Mouse (Mus musculus) R1 (cell line): ENCODE measurements around the gene P4ha1.
"Not testable (repeated sequence)": the region's sequence is repeated elsewhere in the genome, so short reads cannot be mapped to it uniquely, and the experiment has no call there.

Source experiments
- DNase-seq: peaks from one replicate; pipeline ENCODE4 v3.0.0-alpha.2; 2018; ENCODE audit warnings: low read depth, low spot score

The P4ha1 gene

DNA sequence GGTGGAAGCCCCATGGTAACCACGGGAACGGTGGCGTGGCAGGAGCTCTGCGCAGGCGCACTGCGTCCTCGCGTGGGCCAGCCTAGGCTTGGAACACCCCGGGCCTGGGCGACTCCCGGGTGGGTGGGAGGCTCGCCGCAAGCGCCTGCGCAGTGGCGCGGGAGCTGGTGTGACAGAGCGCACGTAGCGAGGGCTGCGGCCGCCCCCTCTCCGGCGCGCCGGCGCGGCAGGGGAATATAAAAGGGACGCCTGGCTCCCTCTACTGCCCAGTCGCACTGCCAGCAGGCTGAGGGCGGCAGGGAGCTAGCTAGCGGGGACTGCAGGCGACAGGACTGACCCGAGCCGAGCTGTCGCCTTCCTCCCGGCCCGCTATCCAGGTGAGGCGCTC, at the start of gene P4ha1:
Gene P4ha1, plus strand, starts transcription at position 197 of the 388 bp plus-strand sequence.
- peak; percentile 97 for DNase-seq

DNA sequence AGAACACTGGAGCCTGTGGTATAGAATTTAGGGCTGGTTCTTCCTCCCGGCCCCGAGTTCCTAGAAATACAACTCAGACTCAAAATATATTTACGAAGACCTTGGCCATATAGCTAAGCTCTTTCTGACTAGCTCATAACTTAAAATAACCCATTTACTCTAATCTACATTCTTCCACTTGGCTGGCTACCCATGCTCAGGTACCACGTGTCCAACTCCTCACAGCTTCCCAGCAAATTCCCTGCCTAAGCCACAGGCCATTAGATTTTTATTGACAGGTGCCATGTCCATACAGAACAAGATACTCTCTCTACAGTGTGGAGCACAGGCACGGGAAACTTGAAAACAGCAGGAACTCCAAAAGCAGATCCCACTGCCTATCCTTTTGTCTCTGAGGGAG, 47.4 kb upstream of the P4ha1 start:
- DNase-seq, result no peak

DNA sequence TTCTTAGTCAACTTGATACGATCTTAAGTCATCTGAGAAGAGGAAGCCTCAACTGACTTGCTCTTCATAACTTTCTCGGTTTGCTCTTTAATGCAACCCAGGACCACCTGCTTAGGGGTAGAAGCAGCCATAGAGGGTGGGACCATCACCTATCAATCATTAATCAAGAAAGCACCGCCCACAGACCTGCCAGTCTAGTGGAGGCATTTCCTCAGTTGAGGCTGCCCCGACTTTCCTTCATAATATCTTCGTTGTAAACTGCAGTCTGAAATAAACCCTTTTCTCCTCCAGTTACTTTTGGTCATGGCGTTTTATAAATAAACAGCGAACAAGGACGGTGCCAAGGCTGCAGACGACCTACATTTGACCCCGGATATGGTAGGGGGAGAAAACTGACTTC, 46.0 kb upstream of the P4ha1 start:
- no peak for DNase-seq

DNA sequence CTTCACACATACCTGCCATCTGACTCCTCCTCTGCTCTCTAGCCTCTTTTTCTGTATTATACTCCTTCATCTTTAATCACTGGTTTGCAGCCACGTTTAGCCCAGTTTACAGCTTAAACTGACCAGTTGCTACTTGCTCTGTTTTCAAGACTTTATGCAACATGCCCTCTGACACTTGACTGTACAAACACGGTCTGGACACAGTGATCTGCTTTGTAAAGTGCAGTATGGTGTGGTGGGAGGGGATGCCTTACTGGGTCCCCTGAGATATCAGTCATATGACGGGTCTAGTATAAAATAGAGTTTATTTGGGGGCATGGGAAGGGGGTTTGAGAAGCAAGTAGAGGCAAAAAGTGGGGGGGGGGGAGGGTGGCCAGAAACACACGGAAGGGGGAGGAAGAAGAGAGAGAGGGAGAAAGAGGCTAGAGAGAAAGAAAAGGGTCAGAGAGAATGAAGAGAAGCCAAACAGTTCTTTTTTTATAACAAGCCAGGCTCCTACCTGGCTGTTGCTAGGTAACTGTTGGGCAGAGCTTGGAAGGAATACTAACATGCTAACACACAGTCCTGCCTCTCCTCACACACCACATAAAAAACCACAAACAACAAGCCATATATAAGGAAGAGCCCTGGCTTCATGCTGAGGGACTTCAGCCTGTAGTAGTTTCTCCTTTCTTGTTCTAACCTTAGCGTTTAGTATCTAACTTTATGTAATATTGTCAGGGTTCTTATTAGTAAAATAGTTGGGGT, 45.2 kb upstream of the P4ha1 start:
- DNase-seq, result no peak

- DNase-seq, result peak; percentile 57
These were observed 39.9 kb upstream of the P4ha1 start for GRCm38 (mm10) chr10:59283164-59283563.

GRCm38 (mm10) chr10:59283749-59284148, 39.3 kb upstream of the P4ha1 start:
- peak; percentile 74 for DNase-seq

GRCm38 (mm10) chr10:59285530-59285929, 37.6 kb upstream of the P4ha1 start:
- DNase-seq, result no peak

- DNase-seq, result no peak
These were observed 35.8 kb upstream of the P4ha1 start for GRCm38 (mm10) chr10:59287251-59287650.

DNA sequence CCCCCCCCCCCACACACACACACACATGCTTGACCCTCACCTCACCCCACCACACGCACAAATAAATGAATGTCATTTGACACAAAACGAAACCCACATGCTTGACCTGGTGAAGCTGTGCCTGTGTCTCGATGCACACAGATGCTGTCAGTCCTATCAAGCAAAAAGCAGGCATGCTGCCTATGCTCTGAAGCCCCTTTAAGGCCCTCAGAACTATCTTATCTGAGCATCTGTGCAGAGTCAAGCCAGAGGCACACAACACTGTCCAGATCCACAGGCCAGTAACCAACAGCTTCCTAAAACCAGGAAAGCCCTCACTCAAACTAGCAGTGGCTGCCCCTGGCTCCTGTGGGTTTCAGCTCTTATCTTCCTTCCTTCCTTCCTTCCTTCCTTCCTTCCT, 35.4 kb upstream of the P4ha1 start:
- DNase-seq, result no peak

DNA sequence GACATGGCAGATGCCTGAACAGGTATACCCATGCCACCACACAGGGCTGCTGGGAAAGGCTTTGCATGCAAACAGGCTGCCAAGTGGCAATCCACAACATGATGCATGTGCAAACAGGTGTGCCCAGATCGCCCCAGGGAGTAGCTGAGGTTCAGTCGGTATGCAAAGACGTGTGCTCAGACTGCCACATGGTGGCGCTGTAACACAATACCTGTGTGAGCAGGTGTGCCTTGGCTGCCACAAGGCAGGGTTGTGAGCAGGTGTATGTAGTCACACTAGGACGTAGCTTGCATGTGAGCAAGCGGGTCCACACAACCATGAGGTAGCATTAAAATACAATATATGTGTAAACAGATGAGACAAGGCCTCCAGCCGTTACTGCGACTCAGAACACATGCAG, 34.0 kb upstream of the P4ha1 start:
- DNase-seq, result peak; percentile 53

DNA sequence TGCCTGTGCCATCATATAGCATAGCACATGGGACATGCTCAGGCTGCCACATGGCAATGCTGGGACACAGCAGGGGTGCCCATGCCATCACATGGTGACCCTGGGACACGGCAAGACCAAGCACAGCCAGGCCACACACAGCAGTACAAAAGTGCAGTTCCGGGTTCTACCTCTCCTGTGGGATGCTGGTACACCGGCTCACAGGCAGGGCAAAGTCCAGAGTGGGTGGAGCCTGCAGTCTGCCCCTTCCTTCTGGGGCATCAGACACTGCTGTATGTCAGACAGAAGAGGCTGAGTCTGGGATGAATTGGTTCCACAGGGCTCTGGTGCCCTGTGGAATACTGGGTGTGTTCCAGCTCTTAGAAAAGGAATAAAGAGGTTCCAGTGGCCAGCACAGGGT, 31.6 kb upstream of the P4ha1 start:
- no peak for DNase-seq

DNA sequence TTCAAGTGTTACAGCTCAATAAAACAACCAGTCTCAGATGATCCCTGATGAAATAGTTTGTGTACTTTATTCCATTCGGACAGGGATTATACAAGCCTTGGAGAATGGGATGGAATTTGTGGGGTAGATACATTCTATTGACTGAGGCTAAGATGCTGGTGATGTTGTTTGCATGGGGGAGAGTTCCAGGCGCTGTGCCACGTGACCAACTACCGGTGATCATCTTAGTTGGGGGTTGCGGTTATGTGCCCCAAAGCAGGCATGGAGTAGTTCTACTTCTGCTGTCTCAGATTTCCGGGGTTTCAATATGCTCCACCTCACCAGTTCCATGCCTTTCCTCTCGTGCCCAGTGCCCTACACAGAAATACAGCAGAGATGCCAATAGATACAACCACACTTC, 31.0 kb upstream of the P4ha1 start:
- no peak for DNase-seq

DNA sequence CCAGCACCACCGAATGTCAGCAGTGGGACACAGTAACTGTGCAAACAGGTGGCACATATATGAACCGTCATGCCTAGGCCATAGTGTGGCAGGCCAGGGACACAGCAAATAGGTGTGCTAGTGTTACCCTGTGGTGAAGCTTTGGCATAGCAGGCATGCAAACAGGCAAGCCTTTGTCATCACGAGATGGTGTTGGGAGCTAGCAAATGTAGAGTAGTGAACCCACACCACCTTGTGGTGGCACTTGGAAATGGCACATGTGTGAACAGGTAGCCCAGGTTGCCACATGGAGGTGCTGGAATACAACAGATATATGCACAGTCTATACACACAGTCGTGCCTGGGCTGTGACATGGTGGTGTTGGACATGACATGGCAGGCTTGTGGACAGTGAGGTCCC, 30.5 kb upstream of the P4ha1 start:
- DNase-seq, result peak; percentile 86

- DNase-seq, result peak; percentile 80
These were observed 27.8 kb upstream of the P4ha1 start for GRCm38 (mm10) chr10:59295241-59295811.

- DNase-seq, result peak; percentile 81
These were observed 26.8 kb upstream of the P4ha1 start for GRCm38 (mm10) chr10:59296261-59296660.

DNA sequence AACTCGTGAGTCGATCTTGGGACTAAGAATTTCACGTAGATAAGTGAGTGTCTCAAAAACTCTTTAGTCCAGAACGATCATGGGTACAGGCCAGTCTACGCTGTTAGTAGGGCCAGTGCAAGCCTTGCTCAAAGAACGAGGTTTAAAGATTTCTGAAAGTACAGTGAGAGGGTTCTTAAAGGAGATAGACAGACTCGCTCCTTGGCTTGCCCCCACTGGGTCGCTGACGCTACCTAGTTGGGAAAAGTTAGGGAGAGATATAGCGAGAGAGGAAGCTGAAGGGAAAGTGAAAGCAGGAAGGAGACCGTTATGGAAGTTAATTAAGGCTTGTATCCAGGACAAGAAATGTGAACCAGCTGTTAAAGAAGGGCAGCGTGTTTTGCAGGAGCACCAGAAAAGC, 20.4 kb upstream of the P4ha1 start:
- DNase-seq, result not testable (repeated sequence)

GRCm38 (mm10) chr10:59308993-59309715, 13.9 kb upstream of the P4ha1 start:
- DNase-seq, result no peak

DNA sequence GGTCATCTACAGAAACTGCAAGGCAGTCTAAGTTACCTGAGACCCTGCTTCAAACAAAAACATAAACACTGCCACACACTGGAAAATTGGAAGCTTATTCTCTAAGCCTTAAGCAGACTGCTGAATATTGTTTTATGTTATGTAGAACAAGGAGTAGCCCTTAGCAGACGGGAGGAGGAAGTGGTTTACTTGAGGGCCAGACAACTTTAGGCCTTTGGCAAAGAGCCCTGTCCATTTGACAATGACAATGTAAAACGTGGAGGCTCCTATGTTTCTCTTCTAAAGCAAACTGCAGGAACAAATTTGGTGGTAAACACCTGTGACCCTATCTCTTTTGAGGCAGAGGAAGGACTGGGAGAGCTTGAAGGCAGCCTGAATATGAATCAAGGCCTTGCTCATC, 13.0 kb upstream of the P4ha1 start:
- no peak for DNase-seq

DNA sequence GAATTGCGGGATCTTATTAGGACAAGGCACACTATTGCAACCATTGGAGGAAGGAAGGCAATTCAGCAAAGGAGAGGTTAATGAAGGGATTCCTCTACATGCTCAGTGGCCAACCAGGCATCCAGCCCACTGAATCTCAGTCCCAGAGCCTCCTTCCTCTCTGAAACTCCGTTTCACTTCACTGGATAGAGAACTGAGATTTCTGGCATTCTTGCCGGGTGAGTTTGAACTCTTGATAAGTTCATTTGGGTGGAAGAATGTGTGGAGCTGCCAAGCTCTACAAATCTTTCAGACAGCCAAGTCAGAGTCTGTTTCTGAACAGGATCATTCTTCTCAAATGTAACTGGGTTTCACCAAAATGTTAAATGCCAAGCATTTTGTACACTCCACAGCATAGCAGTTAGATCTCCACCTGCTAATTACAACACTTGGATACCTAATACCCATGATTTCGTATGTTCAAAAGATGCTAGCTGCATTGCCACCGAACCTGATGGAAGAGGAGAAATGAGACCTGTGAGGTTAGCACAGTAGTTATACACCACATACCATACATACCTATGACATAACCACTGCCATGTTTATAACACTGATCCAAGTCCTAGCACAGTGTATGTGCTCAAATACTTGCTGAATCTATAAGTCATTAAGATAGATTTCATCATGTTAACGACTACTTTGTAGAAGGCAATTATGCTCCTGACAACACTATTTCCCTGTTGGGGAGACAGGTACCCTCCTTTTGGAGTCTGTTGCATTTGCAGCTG, 12.2 kb upstream of the P4ha1 start:
- DNase-seq, result no peak

DNA sequence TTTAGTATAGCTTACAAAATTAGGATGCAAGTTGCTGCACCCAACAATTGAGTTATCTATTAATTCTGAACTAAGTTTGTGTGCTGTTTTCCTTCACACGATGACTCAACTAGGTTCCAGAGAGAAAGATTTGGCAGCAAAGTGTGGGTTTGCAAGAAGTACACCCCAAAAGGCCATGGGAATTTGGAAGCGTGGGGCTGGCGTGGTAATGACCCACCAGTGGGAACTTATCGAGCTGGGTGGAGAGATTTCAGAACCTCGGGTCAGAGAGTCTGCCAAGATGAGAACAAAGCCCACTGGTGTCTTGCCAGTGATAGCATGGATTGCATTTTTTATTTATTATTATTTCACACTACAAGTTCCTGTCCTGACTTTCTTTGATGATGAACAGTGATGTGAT, 11.2 kb upstream of the P4ha1 start:
- DNase-seq, result no peak

DNA sequence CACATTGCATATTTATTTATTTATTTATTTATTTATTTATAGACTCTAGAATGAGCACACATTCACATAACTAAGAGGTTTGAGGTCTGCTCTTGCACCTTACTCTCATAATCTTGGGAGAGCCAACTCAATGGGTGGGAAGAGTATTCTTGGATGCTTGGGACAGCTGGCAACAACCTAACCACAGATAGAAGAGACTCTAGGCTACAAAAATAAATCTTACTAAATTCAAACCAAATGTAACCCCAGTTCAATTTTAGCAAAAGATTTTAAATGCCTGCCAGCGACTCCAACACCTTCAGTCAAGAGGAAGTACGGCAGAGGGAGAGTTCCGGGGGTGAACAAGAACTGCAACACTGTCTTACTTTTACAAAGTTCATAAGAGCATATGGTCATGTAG, 2.0 kb upstream of the P4ha1 start:
- no peak for DNase-seq

- DNase-seq, result no peak
These were observed 825 bp upstream of the P4ha1 start for GRCm38 (mm10) chr10:59322271-59322670.
